Mouse (Mus musculus) megakaryocyte, adult 5-6 weeks (primary cell): ENCODE measurements around the gene Rnaseh2a. TPM values are rescaled to one million over a fixed set of nuclear protein-coding genes. Genes with fewer than 3 reads are reported as not detected.

Experiments
- ATAC-seq: 2 replicates; pipeline ENCODE4 v1.8.0; 2016; ENCODE audit warnings: mild to moderate bottlenecking, inconsistent platforms; ENCODE audit not compliant: poor library complexity, severe bottlenecking
- total RNA-seq, 2 experiments: library from RNA; stranded (forward) in 1 of 2; stranded (reverse) in 1 of 2; fragments of 153-499, 151-499 nt in 1 of 2; fragments of 221-1000, 200-1000 nt in 1 of 2; gene quantifications; 2 replicates each; pipeline versions ENCODE4 v1.2.3 to v1.2.4; 2015 to 2017

The Rnaseh2a gene
- total RNA-seq (2015) (56.8 and 75.8 TPM in 2 replicates), total RNA-seq (2017) (41.1 and 49.0 TPM in 2 replicates)

DNA sequence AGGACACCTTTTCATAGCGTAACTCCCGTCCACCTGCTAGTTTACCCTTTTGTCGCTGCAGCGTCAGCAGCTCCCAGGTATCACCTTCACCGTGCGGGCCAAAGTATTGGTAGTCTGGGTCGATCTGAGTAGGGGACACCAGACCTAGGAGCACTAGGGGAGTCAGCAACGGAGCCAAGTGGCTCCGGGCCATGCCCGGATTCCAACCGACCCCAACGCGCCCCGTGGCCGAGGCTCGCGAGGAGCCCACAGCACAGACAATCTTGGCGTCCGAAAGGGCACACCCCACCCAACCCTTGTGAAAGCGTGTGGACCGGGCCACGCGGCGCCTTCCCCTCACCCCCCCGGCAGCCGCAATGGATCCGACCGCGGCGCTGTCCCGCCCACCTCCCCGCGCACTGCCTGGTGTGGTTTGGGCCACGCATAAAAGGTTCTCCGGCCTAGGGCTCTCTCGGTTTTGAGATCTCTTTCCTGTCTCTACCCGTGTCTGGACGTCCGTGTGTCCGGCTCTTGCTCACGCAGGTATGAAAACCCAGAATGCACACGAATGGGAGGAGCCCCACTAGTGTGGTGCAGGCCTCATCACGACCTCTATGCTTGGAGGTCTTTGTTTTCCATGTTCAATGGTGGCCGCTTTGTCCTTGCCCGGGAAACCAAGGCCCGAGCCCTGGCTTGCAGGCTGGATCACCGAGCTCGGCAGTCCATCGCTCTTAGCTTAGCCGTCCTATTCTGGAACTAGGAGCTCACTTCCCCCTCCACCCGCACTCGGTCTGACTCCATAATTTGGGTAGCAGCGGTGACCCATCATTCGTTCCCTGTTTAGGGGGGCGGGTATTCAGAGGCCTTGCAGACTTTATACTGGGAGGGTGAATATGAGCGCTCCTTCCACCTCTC is at the start of gene Rnaseh2a, which contains the start of the genes Gm49661 and Prdx2:
Gene Rnaseh2a (minus strand): TSS at position 527 of the 894 bp plus-strand sequence.
Gene Gm49661 (minus strand): TSS at position 193 of the 894 bp plus-strand sequence.
Gene Prdx2 (plus strand): TSS at position 347 of the 894 bp plus-strand sequence.
- ATAC-seq, result peak; percentile 56

DNA sequence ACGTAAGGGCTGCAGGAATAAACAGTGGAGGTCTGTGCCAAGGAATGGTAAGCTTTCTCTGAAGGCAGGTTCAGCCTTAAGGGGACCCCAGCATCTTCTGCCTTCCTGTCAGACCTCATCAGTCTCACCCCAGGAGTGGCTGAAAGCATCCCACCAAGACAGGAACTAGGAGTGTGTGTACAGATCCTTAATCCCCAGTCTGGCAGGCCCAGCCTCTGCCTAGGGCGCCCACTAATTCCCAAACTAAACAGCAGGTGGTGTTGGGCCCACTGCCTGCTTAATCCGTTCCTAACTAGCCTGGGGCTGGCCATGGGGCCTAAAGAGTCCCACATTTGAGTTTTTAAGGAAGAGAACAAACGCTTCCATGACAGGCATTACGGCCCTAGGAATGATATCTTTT is 47.6 kb upstream of the Rnaseh2a start:
- ATAC-seq, result no peak

GRCm38 (mm10) chr8:85016724-85017123 is 47.2 kb upstream of the Rnaseh2a start:
- no peak for ATAC-seq

GRCm38 (mm10) chr8:85014431-85014830 is 44.9 kb upstream of the Rnaseh2a start, which contains the start of gene Best2:
Best2 (minus strand) TSS chr8:85014531.
- ATAC-seq, result no peak

DNA sequence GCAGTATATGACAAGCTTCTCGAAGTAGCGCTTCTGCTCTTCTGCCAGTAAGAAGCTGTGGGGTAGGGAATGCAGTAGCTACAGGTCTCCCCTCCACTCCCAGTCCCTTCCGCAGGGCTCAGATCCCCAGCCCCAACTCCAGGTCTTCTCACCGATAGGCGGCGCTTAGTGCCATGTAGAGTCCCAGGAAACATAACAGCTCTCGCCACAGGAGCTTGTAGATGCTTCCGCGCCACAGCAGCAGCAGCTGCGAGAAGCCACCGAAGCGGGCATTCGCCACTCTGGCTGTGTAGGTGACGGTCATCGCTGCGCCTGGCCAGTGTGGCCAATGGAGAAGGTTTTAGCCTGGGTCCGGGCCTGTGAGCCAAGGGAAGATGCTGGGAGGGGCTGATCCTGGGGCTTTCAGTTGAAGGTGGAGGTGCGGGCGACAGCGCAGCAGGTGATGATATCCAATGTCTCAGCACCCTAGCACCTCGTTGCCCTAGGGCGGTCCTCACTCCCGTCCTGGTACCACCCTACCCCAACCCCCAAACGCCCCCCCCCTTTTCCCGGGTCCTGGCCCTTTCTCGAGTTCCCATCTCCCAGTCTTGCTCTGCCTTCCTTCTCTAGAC is 43.8 kb upstream of the Rnaseh2a start:
- peak; percentile 95 for ATAC-seq

- no peak for ATAC-seq
Observed at GRCm38 (mm10) chr8:85011242-85011641, 41.7 kb upstream of the Rnaseh2a start.

DNA sequence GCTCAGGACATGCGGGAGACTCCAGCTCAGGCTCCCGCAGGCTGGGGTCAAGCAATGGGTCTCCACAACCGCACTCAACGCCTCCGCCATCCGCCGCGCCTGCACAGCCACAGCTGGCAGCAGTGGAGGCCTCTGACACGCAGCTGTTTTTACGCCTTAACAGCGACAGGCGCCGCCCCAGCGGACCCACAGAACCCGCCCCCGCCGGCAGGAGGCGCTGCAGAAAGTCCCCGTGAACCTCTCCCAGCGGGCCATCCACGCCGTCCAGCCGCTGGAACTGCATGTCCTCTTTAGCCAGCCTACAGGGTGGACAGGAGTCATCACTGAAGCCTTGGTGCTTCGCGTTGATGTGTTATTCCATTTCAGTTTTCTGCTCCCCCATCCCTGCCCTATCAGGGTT is 38.1 kb upstream of the Rnaseh2a start:
- peak; percentile 84 for ATAC-seq

- peak; percentile 100 for ATAC-seq
Observed at GRCm38 (mm10) chr8:84997649-84998295, 28.2 kb upstream of the Rnaseh2a start.

DNA sequence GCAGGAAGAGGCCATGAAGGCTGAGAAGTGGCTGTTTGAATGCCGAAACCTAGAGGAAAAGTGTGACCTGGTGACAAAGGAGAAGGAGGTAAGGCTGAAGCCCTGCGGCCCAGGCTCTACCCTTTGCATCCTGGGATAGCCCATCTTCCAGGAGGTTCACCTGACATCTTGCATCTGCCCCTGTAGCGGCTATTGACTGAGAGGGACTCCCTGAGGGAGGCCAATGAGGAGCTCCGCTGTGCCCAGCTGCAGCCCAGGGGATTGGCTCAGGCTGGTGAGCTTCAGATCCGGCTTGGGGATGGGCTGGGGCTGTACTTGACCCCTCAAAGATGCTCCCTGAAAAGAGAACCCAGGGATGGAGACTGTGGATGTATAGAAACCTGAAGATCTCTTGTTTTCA is 27.4 kb upstream of the Rnaseh2a start:
- ATAC-seq, result no peak

GRCm38 (mm10) chr8:84995680-84996079 is 26.1 kb upstream of the Rnaseh2a start:
- ATAC-seq, result no peak

GRCm38 (mm10) chr8:84994375-84994774 is 24.8 kb upstream of the Rnaseh2a start:
- no peak for ATAC-seq

- ATAC-seq, result no peak
Observed at GRCm38 (mm10) chr8:84990836-84991235, 21.3 kb upstream of the Rnaseh2a start.

DNA sequence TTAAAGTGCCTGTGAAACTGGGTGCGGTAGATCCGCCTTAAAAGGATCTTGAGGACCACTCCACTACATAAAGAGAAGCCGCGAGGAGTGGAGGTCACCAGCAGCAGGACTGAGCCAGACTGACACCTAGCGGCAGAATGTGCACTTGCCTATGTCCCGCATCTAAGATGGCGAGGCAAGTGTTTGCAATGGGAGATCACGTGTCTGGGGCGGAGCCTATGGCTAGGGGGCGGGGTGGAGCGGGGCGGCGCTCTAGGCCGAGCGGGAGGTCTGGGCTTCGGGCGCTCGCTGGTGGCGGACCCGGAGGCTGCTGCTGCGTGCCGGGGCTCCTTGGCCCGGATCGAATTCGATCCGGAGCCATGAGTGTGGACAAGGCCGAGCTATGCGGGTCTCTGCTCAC is 20.8 kb upstream of the Rnaseh2a start, which contains the start of gene Hook2:
Gene Hook2 (plus strand): TSS at position 255 of the 400 bp plus-strand sequence.
- peak; percentile 77 for ATAC-seq

- peak; percentile 59 for ATAC-seq
Observed at GRCm38 (mm10) chr8:84989810-84990209, 20.2 kb upstream of the Rnaseh2a start.

- ATAC-seq, result no peak
Observed at GRCm38 (mm10) chr8:84989311-84989731, 19.8 kb upstream of the Rnaseh2a start.

- ATAC-seq, result no peak
Observed at GRCm38 (mm10) chr8:84987903-84988302, 18.3 kb upstream of the Rnaseh2a start.

GRCm38 (mm10) chr8:84987388-84987787 is 17.8 kb upstream of the Rnaseh2a start:
- no peak for ATAC-seq

DNA sequence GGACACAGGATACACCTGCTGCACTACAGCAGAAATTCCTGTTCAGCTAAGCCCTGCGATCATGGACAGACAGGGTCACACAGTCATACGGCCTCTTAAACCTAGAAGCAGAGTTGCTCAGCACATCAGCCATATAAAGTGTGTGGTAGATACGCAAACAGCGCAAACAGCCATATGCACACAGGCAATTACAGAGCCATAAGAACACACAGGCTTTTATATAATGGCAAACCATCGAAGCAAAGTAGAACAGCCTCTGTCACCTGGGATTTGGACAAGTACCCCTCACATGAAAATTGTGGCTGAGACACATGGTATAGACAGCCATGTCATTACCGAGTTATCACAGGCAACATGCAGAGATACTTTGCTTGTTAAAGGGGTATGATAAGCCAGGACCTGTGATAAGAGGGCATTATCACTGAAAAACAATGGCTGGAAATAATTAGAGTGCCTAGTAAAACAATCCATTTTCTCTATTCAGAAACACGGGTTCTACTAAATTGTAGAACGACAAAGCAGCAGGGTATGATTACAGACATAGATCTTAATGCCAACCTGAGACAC is 16.9 kb upstream of the Rnaseh2a start:
- no peak for ATAC-seq

DNA sequence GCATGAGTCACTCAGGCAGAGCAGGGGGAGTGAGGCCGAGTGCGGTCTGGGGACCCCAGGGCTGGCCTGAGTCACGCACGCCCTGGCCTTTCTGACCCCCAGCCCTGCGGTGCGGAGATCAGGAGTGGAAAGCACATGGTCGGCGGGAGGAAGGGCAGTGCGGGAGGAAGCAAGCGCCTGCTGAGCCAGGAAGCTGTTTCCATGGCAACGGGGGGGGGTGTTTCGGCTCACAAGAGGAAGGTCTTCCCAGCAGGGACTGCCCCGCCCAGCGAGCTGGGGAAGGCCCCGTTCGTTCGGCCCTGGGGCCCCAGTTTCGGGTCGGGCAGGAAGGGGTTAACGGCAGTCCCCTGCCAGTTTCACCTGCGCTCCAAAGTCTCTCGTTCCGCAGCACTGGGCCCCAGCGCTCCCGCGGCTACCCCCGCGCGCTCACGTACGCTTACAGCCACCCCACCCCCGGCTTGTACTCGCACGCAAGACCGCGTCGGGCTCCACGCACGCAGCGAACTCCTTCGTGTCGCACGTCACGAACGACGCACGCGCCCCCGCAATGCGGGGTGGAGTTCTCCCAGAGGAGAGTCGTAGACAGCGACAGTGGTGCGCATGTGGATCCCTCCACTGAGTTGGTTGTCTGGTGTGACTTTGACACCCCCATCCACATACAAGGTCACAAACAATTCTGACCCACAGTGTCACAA is 16.3 kb upstream of the Rnaseh2a start:
- peak; percentile 64 for ATAC-seq

- ATAC-seq, result no peak
Observed at GRCm38 (mm10) chr8:84985049-84985683, 15.6 kb upstream of the Rnaseh2a start.
